Mouse (Mus musculus): ENCODE data around the gene Dnmbp. TPM values are rescaled to one million over a fixed set of nuclear protein-coding genes. Genes with fewer than 3 reads are reported as not detected.

Dnmbp gene
- polyA plus RNA-seq (2012; fragmentation: generic; extraction: Trizol), result 8.5 TPM
- long read RNA-seq, experiment 1, result 0 reads
- long read RNA-seq, experiment 2, partial matches to known transcripts, result 1 of 4 reads
- long read RNA-seq, experiment 2, other reads (novel, unspliced or antisense), result 3 of 4 reads

GRCm38 (mm10) chr19:43939769-43940689, at the start of gene Dnmbp:
Dnmbp (minus strand) TSS chr19:43940191.
- H3K36me3 ChIP-seq (ENCODE audit: control insufficient read depth, insufficient read depth), result no peaks in the 10 kb centered on the region
- no peak for TF ChIP-seq MAX (IDR thresholded peaks at IDR 0.05)
- no peak for TF ChIP-seq MYOD1 (IDR thresholded peaks at IDR 0.05; ENCODE audit: control insufficient read depth, insufficient read length, low read depth)
- no peak for TF ChIP-seq FOSL1 (IDR thresholded peaks at IDR 0.05; ENCODE audit: insufficient read depth, low read length, poor library complexity, severe bottlenecking)
- TF ChIP-seq USF1 (IDR thresholded peaks at IDR 0.05; ENCODE audit: low read depth), result no peak
- no peak for TF ChIP-seq CEBPB (IDR thresholded peaks at IDR 0.05; ENCODE audit: low read depth)
- no peak for TF ChIP-seq MYOG (IDR thresholded peaks at IDR 0.05; ENCODE audit: control insufficient read depth, extremely low read depth, insufficient read length)
- TF ChIP-seq CTCF (IDR thresholded peaks at IDR 0.05; ENCODE audit: control insufficient read depth, insufficient read depth, insufficient read length), result peak; percentile 95
- peaks cover 12% of the 10 kb centered on the region for H3K79me3 ChIP-seq (ENCODE audit: low read depth)
- peaks cover 26% of the 10 kb centered on the region for H3K79me2 ChIP-seq (ENCODE audit: control insufficient read depth, insufficient read depth)
- H3K4me3 ChIP-seq (ENCODE audit: insufficient read depth, poor library complexity, severe bottlenecking), result peak within 1 kb of the TSS; percentile 52
- peak within 1 kb of the TSS; percentile 97 for H3ac ChIP-seq (ENCODE audit: control insufficient read depth, insufficient read length, low read depth)
- no peaks in the 10 kb centered on the region for H3K27me3 ChIP-seq (ENCODE audit: control insufficient read depth, insufficient read depth, insufficient read length)

GRCm38 (mm10) chr19:43986069-43986794, 46.2 kb upstream of the Dnmbp start, which contains the start of gene Cpn1:
Cpn1 (minus strand) TSS chr19:43986556.
- TF ChIP-seq CEBPB (IDR thresholded peaks at IDR 0.05; ENCODE audit: low read depth) (no peak), FOSL1 (IDR thresholded peaks at IDR 0.05; ENCODE audit: insufficient read depth, low read length, poor library complexity, severe bottlenecking) (no peak), MAX (IDR thresholded peaks at IDR 0.05) (no peak), CTCF (IDR thresholded peaks at IDR 0.05; ENCODE audit: control insufficient read depth, insufficient read depth, insufficient read length) (no peak), MYOG (IDR thresholded peaks at IDR 0.05; ENCODE audit: control insufficient read depth, extremely low read depth, insufficient read length) (no peak), MYOD1 (IDR thresholded peaks at IDR 0.05; ENCODE audit: control insufficient read depth, insufficient read length, low read depth) (no peak), USF1 (IDR thresholded peaks at IDR 0.05; ENCODE audit: low read depth) (no peak)
- Histone ChIP-seq H3K4me3 (ENCODE audit: insufficient read depth, poor library complexity, severe bottlenecking) (no peak within 1 kb of the TSS), H3K27me3 (ENCODE audit: control insufficient read depth, insufficient read depth, insufficient read length) (peaks cover 26% of the 10 kb centered on the region)

GRCm38 (mm10) chr19:43981992-43982391, 42.0 kb upstream of the Dnmbp start:
- Histone ChIP-seq H3K27me3 (ENCODE audit: control insufficient read depth, insufficient read depth, insufficient read length) (peaks cover 22% of the 10 kb centered on the region), H3K4me3 (ENCODE audit: insufficient read depth, poor library complexity, severe bottlenecking) (no peak overlapping the region), H3K79me2 (ENCODE audit: control insufficient read depth, insufficient read depth) (no peaks in the 10 kb centered on the region), H3K79me3 (ENCODE audit: low read depth) (no peaks in the 10 kb centered on the region), H3ac (ENCODE audit: control insufficient read depth, insufficient read length, low read depth) (no peak overlapping the region), H3K36me3 (ENCODE audit: control insufficient read depth, insufficient read depth) (no peaks in the 10 kb centered on the region)
- TF ChIP-seq CTCF (IDR thresholded peaks at IDR 0.05; ENCODE audit: control insufficient read depth, insufficient read depth, insufficient read length), result no peak
- TF ChIP-seq USF1 (IDR thresholded peaks at IDR 0.05; ENCODE audit: low read depth), result no peak
- TF ChIP-seq FOSL1 (IDR thresholded peaks at IDR 0.05; ENCODE audit: insufficient read depth, low read length, poor library complexity, severe bottlenecking), result no peak
- no peak for TF ChIP-seq MYOG (IDR thresholded peaks at IDR 0.05; ENCODE audit: control insufficient read depth, extremely low read depth, insufficient read length)
- TF ChIP-seq MYOD1 (IDR thresholded peaks at IDR 0.05; ENCODE audit: control insufficient read depth, insufficient read length, low read depth), result no peak
- TF ChIP-seq CEBPB (IDR thresholded peaks at IDR 0.05; ENCODE audit: low read depth), result no peak
- TF ChIP-seq MAX (IDR thresholded peaks at IDR 0.05), result no peak

More at GRCm38 (mm10) chr19:43986069-43986794, 46.2 kb upstream of the Dnmbp start, which contains the start of gene Cpn1:
- H3K79me3 ChIP-seq (ENCODE audit: low read depth), result no peaks in the 10 kb centered on the region
- H3K36me3 ChIP-seq (ENCODE audit: control insufficient read depth, insufficient read depth), result no peaks in the 10 kb centered on the region
- H3ac ChIP-seq (ENCODE audit: control insufficient read depth, insufficient read length, low read depth), result no peak within 1 kb of the TSS
- H3K79me2 ChIP-seq (ENCODE audit: control insufficient read depth, insufficient read depth), result no peaks in the 10 kb centered on the region

- Histone ChIP-seq H3K79me3 (ENCODE audit: low read depth) (no peaks in the 10 kb centered on the region), H3K36me3 (ENCODE audit: control insufficient read depth, insufficient read depth) (no peaks in the 10 kb centered on the region), H3K4me3 (ENCODE audit: insufficient read depth, poor library complexity, severe bottlenecking) (no peak overlapping the region)
Measured at GRCm38 (mm10) chr19:43980711-43981110, 40.7 kb upstream of the Dnmbp start.

GRCm38 (mm10) chr19:43977799-43978198, 37.8 kb upstream of the Dnmbp start:
- H3K4me3 ChIP-seq (ENCODE audit: insufficient read depth, poor library complexity, severe bottlenecking), result no peak overlapping the region
- no peaks in the 10 kb centered on the region for H3K36me3 ChIP-seq (ENCODE audit: control insufficient read depth, insufficient read depth)
- H3ac ChIP-seq (ENCODE audit: control insufficient read depth, insufficient read length, low read depth), result no peak overlapping the region
- no peaks in the 10 kb centered on the region for H3K79me2 ChIP-seq (ENCODE audit: control insufficient read depth, insufficient read depth)
- no peaks in the 10 kb centered on the region for H3K27me3 ChIP-seq (ENCODE audit: control insufficient read depth, insufficient read depth, insufficient read length)
- TF ChIP-seq MAX (IDR thresholded peaks at IDR 0.05) (no peak), USF1 (IDR thresholded peaks at IDR 0.05; ENCODE audit: low read depth) (no peak), FOSL1 (IDR thresholded peaks at IDR 0.05; ENCODE audit: insufficient read depth, low read length, poor library complexity, severe bottlenecking) (no peak), CTCF (IDR thresholded peaks at IDR 0.05; ENCODE audit: control insufficient read depth, insufficient read depth, insufficient read length) (no peak), MYOD1 (IDR thresholded peaks at IDR 0.05; ENCODE audit: control insufficient read depth, insufficient read length, low read depth) (no peak), CEBPB (IDR thresholded peaks at IDR 0.05; ENCODE audit: low read depth) (no peak), MYOG (IDR thresholded peaks at IDR 0.05; ENCODE audit: control insufficient read depth, extremely low read depth, insufficient read length) (no peak)
- H3K79me3 ChIP-seq (ENCODE audit: low read depth), result no peaks in the 10 kb centered on the region

More at GRCm38 (mm10) chr19:43980711-43981110, 40.7 kb upstream of the Dnmbp start:
- H3ac ChIP-seq (ENCODE audit: control insufficient read depth, insufficient read length, low read depth), result no peak overlapping the region
- peaks cover 13% of the 10 kb centered on the region for H3K27me3 ChIP-seq (ENCODE audit: control insufficient read depth, insufficient read depth, insufficient read length)
- H3K79me2 ChIP-seq (ENCODE audit: control insufficient read depth, insufficient read depth), result no peaks in the 10 kb centered on the region
- TF ChIP-seq MYOG (IDR thresholded peaks at IDR 0.05; ENCODE audit: control insufficient read depth, extremely low read depth, insufficient read length) (no peak), MYOD1 (IDR thresholded peaks at IDR 0.05; ENCODE audit: control insufficient read depth, insufficient read length, low read depth) (no peak), MAX (IDR thresholded peaks at IDR 0.05) (no peak), CTCF (IDR thresholded peaks at IDR 0.05; ENCODE audit: control insufficient read depth, insufficient read depth, insufficient read length) (no peak), FOSL1 (IDR thresholded peaks at IDR 0.05; ENCODE audit: insufficient read depth, low read length, poor library complexity, severe bottlenecking) (no peak), USF1 (IDR thresholded peaks at IDR 0.05; ENCODE audit: low read depth) (no peak), CEBPB (IDR thresholded peaks at IDR 0.05; ENCODE audit: low read depth) (no peak)
